Mouse (Mus musculus) liver, adult 2 months (tissue): ENCODE measurements around the gene Mark1. TPM values are rescaled to one million over a fixed set of nuclear protein-coding genes. Genes with fewer than 3 reads are reported as not detected.

Experiments used
- DNase-seq: peaks from one replicate; pipeline ENCODE4 v3.0.0-alpha.2; 2011; ENCODE audit warnings: low read depth, low spot score; ENCODE audit errors: extremely low read depth
- H3K27ac ChIP-seq: fragments of 200-500 bp; replicated peaks from 2 replicates; pipeline ENCODE4 v1.5.1; 2012; ENCODE audit warnings: low read depth, mild to moderate bottlenecking, control low read depth, inconsistent platforms, low read length; ENCODE audit not compliant: insufficient read depth
- H3K27me3 ChIP-seq: fragments of 200-500 bp; 2 replicates; pipeline ENCODE4 v1.6.1; 2012; ENCODE audit warnings: mild to moderate bottlenecking, moderate library complexity, low read length, inconsistent platforms; ENCODE audit not compliant: control insufficient read depth, insufficient read depth
- H3K36me3 ChIP-seq: fragments of 200-500 bp; 2 replicates; pipeline ENCODE4 v1.6.1; 2012; ENCODE audit warnings: low read length, inconsistent platforms; ENCODE audit not compliant: control insufficient read depth, insufficient read depth
- H3K4me1 ChIP-seq: fragments of 200-500 bp; 2 replicates; pipeline ENCODE4 v1.6.1; 2011; ENCODE audit warnings: low read length; ENCODE audit not compliant: control insufficient read depth, insufficient read depth
- H3K4me3 ChIP-seq: fragments of 200-500 bp; 2 replicates; pipeline ENCODE4 v1.5.1; 2011; ENCODE audit warnings: low read depth, mild to moderate bottlenecking, control low read depth, low read length, moderate library complexity; ENCODE audit not compliant: insufficient read depth
- H3K79me2 ChIP-seq: fragments of 200-500 bp; 2 replicates; pipeline ENCODE4 v1.6.1; 2012; ENCODE audit warnings: inconsistent platforms, mild to moderate bottlenecking, low read length, moderate library complexity; ENCODE audit not compliant: control insufficient read depth, insufficient read depth
- H3K9ac ChIP-seq: fragments of 200-500 bp; 2 replicates; pipeline ENCODE4 v1.6.1; 2012; ENCODE audit warnings: low read depth, mild to moderate bottlenecking, control low read depth, inconsistent platforms, low read length
- CTCF ChIP-seq: fragments of 200-500 bp; IDR thresholded peaks from 2 replicates; pipeline ENCODE4 v1.5.1; 2011; ENCODE audit warnings: low read depth, low read length, control low read depth
- POLR2A ChIP-seq: fragments of 200-500 bp; IDR thresholded peaks from 2 replicates; pipeline ENCODE4 v1.6.1; 2011; ENCODE audit warnings: low read length, control low read depth; ENCODE audit not compliant: insufficient read depth; ENCODE audit errors: extremely low read depth
- WGBS: fragments of 180-500 bp; shearing (Covaris S2); methylation state at CpG from one replicate; pipeline ENCODE4 v1.1.7; 2018; 5-methylcytosine and 5-hydroxymethylcytosine counted together
- polyA plus RNA-seq: library from polyadenylated mRNA; depleted of rRNA; stranded (reverse); fragments of >200 nt; gene quantifications from 2 replicates; pipeline ENCODE4 v1.2.3, GENCODE M21; 2012
- total RNA-seq: library from RNA; depleted of rRNA; stranded (reverse); fragments of >200 nt; gene quantifications from 2 replicates; pipeline ENCODE4 v1.2.3, GENCODE M21; 2014

The Mark1 gene
- total and polyA plus RNA-seq, 2 experiments: 0.46 to 0.64 TPM

DNA sequence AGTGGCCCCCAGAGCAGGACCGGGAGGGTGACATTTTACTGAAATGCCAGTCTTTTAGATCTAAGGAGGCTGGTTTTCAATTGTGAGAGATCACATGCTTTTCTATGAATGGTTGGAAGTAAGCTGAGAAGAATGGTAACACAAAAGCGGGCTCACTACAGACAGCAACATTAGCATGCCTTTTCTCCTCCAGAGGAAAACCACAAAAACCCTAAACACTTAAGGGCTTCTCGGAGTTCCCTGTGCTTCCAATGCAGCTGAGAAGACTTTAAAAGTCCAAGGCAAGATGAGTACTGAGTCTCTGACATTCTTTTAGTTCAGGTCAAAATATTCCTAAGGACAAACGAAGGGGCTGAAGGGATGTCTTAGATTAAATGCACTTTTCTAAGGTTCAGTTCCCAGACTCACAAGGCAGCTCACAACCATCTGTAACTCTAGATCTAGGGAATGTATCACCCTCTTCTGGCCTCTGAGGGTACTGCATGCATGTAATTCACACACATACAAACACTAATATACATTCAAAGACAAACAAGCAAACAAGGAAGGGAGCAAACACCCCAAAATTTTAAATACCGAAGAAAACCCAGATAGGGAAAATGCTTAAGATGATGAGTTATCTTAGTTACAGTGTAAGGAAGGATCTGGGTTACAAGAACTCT, 81.0 kb downstream of the Mark1 start:
- H3K79me2 ChIP-seq: no peaks in the 10 kb centered on the region
- H3K36me3 ChIP-seq: no peaks in the 10 kb centered on the region
- no peaks in the 10 kb centered on the region for H3K4me1 ChIP-seq
- TF ChIP-seq POLR2A (no peak), CTCF (0 out of 2 replicates have a peak, but pooled peaks have one; percentile 10)
- H3K27ac ChIP-seq: no peak overlapping the region
- H3K4me3 ChIP-seq: no peak overlapping the region
- peak; percentile 29 for DNase-seq
- no peaks in the 10 kb centered on the region for H3K27me3 ChIP-seq
- H3K9ac ChIP-seq: no peak overlapping the region
- 95% methylated on average over 5 of the region's 5 CpGs for WGBS

GRCm38 (mm10) chr1:184912336-184912735, 87.0 kb downstream of the Mark1 start:
- WGBS: 84% methylated on average over 18 of the region's 18 CpGs
- H3K4me3 ChIP-seq: no peak overlapping the region
- no peaks in the 10 kb centered on the region for H3K27me3 ChIP-seq
- H3K27ac ChIP-seq: no peak overlapping the region
- H3K79me2 ChIP-seq: no peaks in the 10 kb centered on the region
- H3K36me3 ChIP-seq: no peaks in the 10 kb centered on the region
- no peaks in the 10 kb centered on the region for H3K4me1 ChIP-seq
- H3K9ac ChIP-seq: no peak overlapping the region
- TF ChIP-seq CTCF (no peak), POLR2A (no peak)
- peak; percentile 19 for DNase-seq

DNA sequence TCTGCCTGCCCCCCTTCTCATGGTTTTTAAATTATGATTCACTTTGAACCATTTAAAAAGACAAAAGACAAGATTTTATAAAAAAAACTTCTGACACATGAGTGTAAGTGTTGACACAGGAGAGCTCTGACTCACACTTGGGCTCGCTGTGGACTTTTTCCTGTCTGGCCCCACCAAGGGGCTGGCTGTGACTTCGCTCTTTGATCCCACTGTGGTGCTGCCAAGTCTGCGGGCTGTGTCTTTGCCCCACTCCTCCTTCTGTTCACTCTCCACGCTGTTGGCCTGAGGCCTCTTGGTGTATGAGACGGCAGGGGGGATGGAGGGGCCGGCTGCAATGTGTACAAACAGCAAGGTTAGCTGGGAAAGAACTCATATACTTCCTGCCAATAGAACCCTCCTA, 87.5 kb downstream of the Mark1 start:
- WGBS: 43% methylated on average over 6 of the region's 6 CpGs
- H3K36me3 ChIP-seq: no peaks in the 10 kb centered on the region
- H3K27me3 ChIP-seq: no peaks in the 10 kb centered on the region
- no peak overlapping the region for H3K4me3 ChIP-seq
- no peaks in the 10 kb centered on the region for H3K79me2 ChIP-seq
- peak; percentile 58 for DNase-seq
- no peak overlapping the region for H3K27ac ChIP-seq
- no peaks in the 10 kb centered on the region for H3K4me1 ChIP-seq
- no peak overlapping the region for H3K9ac ChIP-seq
- TF ChIP-seq POLR2A: no peak
- no peak for TF ChIP-seq CTCF

DNA sequence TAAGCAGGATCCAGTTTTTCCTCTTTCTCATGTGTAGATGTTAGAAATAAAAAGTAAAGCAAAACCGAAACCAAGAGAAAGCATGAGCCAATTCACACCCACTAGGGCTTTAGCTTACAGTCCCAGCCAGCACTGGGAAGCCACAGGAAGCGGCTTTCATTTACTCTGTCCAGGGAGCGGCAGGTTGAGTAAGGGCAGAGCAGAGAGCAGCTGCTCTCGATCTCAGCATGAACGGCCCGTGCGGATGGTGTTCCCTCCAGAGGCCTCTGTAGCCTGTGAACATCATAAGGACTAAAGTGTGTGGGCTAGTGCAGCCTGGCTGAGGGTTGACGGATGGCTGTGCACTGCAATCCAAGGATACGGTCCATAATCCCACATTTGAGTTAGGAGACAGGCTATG, 90.8 kb downstream of the Mark1 start:
- Histone ChIP-seq H3K4me3 (no peak overlapping the region), H3K79me2 (no peaks in the 10 kb centered on the region), H3K4me1 (no peaks in the 10 kb centered on the region), H3K36me3 (no peaks in the 10 kb centered on the region), H3K27ac (no peak overlapping the region), H3K27me3 (no peaks in the 10 kb centered on the region), H3K9ac (no peak overlapping the region)
- no peak for TF ChIP-seq POLR2A
- TF ChIP-seq CTCF: no peak
- 41% methylated on average over 9 of the region's 9 CpGs for WGBS
- peak; percentile 28 for DNase-seq

- WGBS: 94% methylated on average over 12 of the region's 12 CpGs
- no peaks in the 10 kb centered on the region for H3K27me3 ChIP-seq
- H3K4me3 ChIP-seq: no peak overlapping the region
- no peaks in the 10 kb centered on the region for H3K79me2 ChIP-seq
- no peak overlapping the region for H3K9ac ChIP-seq
- no peak for DNase-seq
- no peaks in the 10 kb centered on the region for H3K36me3 ChIP-seq
- no peak overlapping the region for H3K27ac ChIP-seq
- no peaks in the 10 kb centered on the region for H3K4me1 ChIP-seq
- no peak for TF ChIP-seq POLR2A
- TF ChIP-seq CTCF: no peak
Measured at GRCm38 (mm10) chr1:184905904-184906745, 93.2 kb downstream of the Mark1 start.

DNA sequence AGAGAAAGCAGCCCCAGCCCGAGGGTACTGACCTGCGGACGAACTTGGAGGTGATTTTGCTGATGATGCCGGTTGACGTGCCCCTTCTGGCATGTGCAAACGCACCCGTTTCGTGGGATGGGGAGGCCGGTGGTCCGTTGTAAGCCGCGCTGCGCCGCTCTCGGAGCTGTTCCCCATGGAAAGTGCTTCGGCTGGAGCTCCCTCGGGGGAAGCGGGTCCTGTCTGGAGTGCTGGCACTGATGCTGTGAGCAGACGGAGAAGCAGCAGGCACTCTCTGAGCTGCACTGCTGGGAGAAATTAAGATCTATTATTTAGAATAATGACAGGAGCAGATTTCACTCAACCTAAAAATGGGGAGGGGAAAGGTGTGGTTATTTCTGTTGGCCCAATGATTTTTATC, 94.0 kb downstream of the Mark1 start:
- no peak overlapping the region for H3K4me3 ChIP-seq
- no peak for DNase-seq
- no peak for TF ChIP-seq CTCF
- no peak for TF ChIP-seq POLR2A
- H3K9ac ChIP-seq: no peak overlapping the region
- no peaks in the 10 kb centered on the region for H3K27me3 ChIP-seq
- H3K4me1 ChIP-seq: no peaks in the 10 kb centered on the region
- 94% methylated on average over 19 of the region's 19 CpGs for WGBS
- no peaks in the 10 kb centered on the region for H3K79me2 ChIP-seq
- no peak overlapping the region for H3K27ac ChIP-seq
- H3K36me3 ChIP-seq: no peaks in the 10 kb centered on the region
